Mouse (Mus musculus): ENCODE measurements around the gene Fgfr2.

DNA sequence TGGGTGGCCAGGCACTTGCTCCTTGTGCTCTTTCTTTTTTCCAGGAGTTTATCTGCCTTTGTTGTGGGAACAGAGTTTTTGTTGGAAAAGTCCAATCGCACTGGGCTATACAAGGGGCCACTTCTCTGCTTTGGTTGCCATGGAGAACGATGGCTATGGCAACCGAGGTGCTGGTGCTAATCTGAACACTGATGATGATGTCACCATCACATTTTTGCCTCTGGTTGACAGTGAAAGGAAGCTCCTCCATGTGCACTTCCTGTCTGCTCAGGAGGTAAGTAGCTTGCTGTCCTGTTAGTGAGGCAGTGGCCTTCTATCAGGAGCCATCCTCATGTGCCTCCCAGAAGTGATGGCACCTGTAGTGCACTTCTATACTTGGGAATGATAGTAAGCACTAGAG lies 140.5 kb downstream of the Fgfr2 start:
- no peak for TF ChIP-seq CHD2 (IDR thresholded peaks at IDR 0.05; ENCODE audit: low read depth, low read length)
- no peak for TF ChIP-seq HCFC1 (IDR thresholded peaks at IDR 0.05; ENCODE audit: borderline replicate concordance, insufficient read depth, low read length)
